Mouse (Mus musculus) forebrain, postnatal 0 days (tissue): ENCODE data around the gene Ppfibp2. TPM values are rescaled to one million over a fixed set of nuclear protein-coding genes. Genes with fewer than 3 reads are reported as not detected.
A peak's percentile ranks its signal among the peaks of the same experiment; 100 is the strongest.

Experiments
- ATAC-seq: fragments of 200-750 bp; cut with Nextera tagmentation; 2 replicates; pipeline ENCODE4 v1.8.0; 2017; ENCODE audit warnings: mild to moderate bottlenecking, moderate library complexity
- DNase-seq: peaks from one replicate; pipeline ENCODE4 v3.0.0-alpha.2; 2015
- H3K27ac ChIP-seq: fragments of 300-500 bp; sonication (generic); 2 replicates; pipeline ENCODE4 v1.5.1; 2014; ENCODE audit warnings: low read depth, mild to moderate bottlenecking, antibody characterized with exemption, low read length, moderate library complexity, mixed read lengths
- H3K27me3 ChIP-seq: fragments of 300-500 bp; sonication (generic); 2 replicates; pipeline ENCODE4 v1.6.1; 2014; ENCODE audit warnings: mild to moderate bottlenecking, low read length, mixed read lengths; ENCODE audit not compliant: insufficient read depth
- H3K36me3 ChIP-seq: fragments of 300-500 bp; sonication (generic); 2 replicates; pipeline ENCODE4 v1.6.1; 2014; ENCODE audit warnings: mild to moderate bottlenecking, moderate library complexity; ENCODE audit not compliant: insufficient read depth
- H3K4me1 ChIP-seq: fragments of 300-500 bp; sonication (generic); 2 replicates; pipeline ENCODE4 v1.6.1; 2014; ENCODE audit warnings: antibody characterized with exemption; ENCODE audit not compliant: insufficient read depth
- H3K4me2 ChIP-seq: fragments of 300-500 bp; sonication (generic); 2 replicates; pipeline ENCODE4 v1.6.1; 2014; ENCODE audit warnings: low read depth, mild to moderate bottlenecking, moderate library complexity
- H3K4me3 ChIP-seq: fragments of 300-500 bp; sonication (generic); 2 replicates; pipeline ENCODE4 v1.5.1; 2014; ENCODE audit warnings: low read depth, low read length, mixed read lengths
- H3K9ac ChIP-seq: fragments of 300-500 bp; sonication (generic); 2 replicates; pipeline ENCODE4 v1.6.1; 2014; ENCODE audit warnings: mild to moderate bottlenecking
- H3K9me3 ChIP-seq: fragments of 300-500 bp; sonication (generic); 2 replicates; pipeline ENCODE4 v1.6.1; 2016; ENCODE audit warnings: low read length
- CTCF ChIP-seq: sonication (generic); IDR thresholded peaks from 2 replicates; pipeline ENCODE4 v1.5.1; 2016; ENCODE audit warnings: antibody characterized with exemption, control low read depth, low read depth
- WGBS: fragments of 180-500 bp; shearing (Covaris S2); extraction: QIAGEN DNeasy Blood & Tissue Kit; methylation state at CpG from one replicate; pipeline ENCODE4 v1.1.7; 2014; 5-methylcytosine and 5-hydroxymethylcytosine counted together
- polyA plus RNA-seq: library from polyadenylated mRNA; unstranded; fragments of >200 nt; fragmentation: Nextera tagmentation; extraction: Ambion mirVana; gene quantifications from 2 replicates; pipeline ENCODE4 v1.2.1, GENCODE M21; 2015
- total RNA-seq: library from RNA; depleted of rRNA; stranded (reverse); fragments of >200 nt; gene quantifications from 2 replicates; pipeline ENCODE4 v1.2.3, GENCODE M21; 2014

Ppfibp2 gene
- total and polyA plus RNA-seq, 2 experiments from 2014 or later: 1.2 to 3.1 TPM

DNA sequence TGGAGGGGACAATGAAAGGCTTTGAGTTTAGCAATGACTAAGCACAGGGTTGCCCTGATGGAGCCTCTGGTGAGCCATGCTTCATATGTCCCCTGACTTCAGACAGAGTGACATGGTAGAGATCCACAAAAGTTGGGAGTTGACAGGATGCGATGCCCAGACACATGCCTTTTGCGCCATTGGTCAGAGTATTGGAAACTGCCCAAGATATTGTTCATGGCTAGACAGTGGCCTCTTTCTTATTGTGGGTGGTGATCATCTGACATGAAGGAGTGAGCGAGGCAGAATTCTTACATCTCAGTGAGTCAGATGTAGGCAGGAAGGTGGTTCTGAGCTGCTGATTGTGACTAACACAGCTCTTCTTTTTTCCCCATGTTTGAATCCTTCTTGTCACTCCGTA, 127.5 kb downstream of the Ppfibp2 start:
- Histone ChIP-seq H3K27me3 (no peaks in the 10 kb centered on the region), H3K4me3 (no peak overlapping the region), H3K36me3 (no peaks in the 10 kb centered on the region), H3K9me3 (0 out of 2 replicates have a peak, but pooled peaks cover 2% of the 10 kb centered on the region), H3K4me2 (no peak overlapping the region), H3K4me1 (no peaks in the 10 kb centered on the region), H3K27ac (no peak overlapping the region), H3K9ac (no peak overlapping the region)
- DNase-seq: no peak
- ATAC-seq: no peak
- no peak for TF ChIP-seq CTCF
- 91% methylated on average over 4 of the region's 4 CpGs for WGBS

DNA sequence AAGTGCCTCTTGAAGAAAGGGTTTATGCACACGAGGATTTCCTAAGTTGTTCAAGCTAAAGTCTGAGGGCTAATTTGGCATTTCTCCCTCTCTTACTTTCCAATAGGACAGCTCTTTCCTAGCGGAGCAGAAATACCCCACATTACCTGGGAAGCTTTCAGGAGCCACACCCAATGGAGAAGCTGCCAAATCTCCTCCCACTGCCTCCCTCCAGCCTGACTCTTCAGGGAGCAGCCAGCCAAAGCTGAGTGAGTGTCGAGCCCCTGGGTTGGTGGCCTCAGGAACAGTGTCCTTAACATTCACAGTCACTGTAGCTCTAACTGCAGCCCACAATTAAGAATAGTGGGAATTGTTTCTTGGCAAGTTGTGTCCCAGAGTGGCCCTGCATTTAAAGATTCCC, 132.5 kb downstream of the Ppfibp2 start:
- TF ChIP-seq CTCF: no peak
- no peak for DNase-seq
- WGBS: 71% methylated on average over 3 of the region's 3 CpGs

GRCm38 (mm10) chr7:107730587-107730986, 135.6 kb downstream of the Ppfibp2 start:
- DNase-seq (no peak), ATAC-seq (no peak)
- no peak overlapping the region for H3K4me3 ChIP-seq
- no peak overlapping the region for H3K4me2 ChIP-seq
- H3K4me1 ChIP-seq: no peaks in the 10 kb centered on the region
- H3K9me3 ChIP-seq: 0 out of 2 replicates have a peak, but pooled peaks cover 2% of the 10 kb centered on the region
- no peaks in the 10 kb centered on the region for H3K36me3 ChIP-seq
- H3K27me3 ChIP-seq: no peaks in the 10 kb centered on the region
- H3K27ac ChIP-seq: no peak overlapping the region
- 76% methylated on average over 10 of the region's 10 CpGs for WGBS
- no peak for TF ChIP-seq CTCF
- H3K9ac ChIP-seq: no peak overlapping the region

More for the DNA sequence above, 132.5 kb downstream of the Ppfibp2 start:
- H3K4me1 ChIP-seq: no peaks in the 10 kb centered on the region
- H3K4me2 ChIP-seq: no peak overlapping the region
- ATAC-seq: no peak
- no peaks in the 10 kb centered on the region for H3K36me3 ChIP-seq
- H3K4me3 ChIP-seq: no peak overlapping the region
- H3K9ac ChIP-seq: no peak overlapping the region
- 0 out of 2 replicates have a peak, but pooled peaks cover 2% of the 10 kb centered on the region for H3K9me3 ChIP-seq
- no peak overlapping the region for H3K27ac ChIP-seq
- no peaks in the 10 kb centered on the region for H3K27me3 ChIP-seq

- H3K9ac ChIP-seq: no peak overlapping the region
- H3K4me2 ChIP-seq: no peak overlapping the region
- WGBS: 70% methylated on average over 2 of the region's 2 CpGs
- no peak for TF ChIP-seq CTCF
- no peak overlapping the region for H3K27ac ChIP-seq
- DNase-seq: no peak
- H3K4me1 ChIP-seq: no peaks in the 10 kb centered on the region
- no peak overlapping the region for H3K4me3 ChIP-seq
- no peaks in the 10 kb centered on the region for H3K9me3 ChIP-seq
- H3K27me3 ChIP-seq: no peaks in the 10 kb centered on the region
- H3K36me3 ChIP-seq: no peaks in the 10 kb centered on the region
- ATAC-seq: no peak
Measured at GRCm38 (mm10) chr7:107733162-107733561, 138.2 kb downstream of the Ppfibp2 start.

DNA sequence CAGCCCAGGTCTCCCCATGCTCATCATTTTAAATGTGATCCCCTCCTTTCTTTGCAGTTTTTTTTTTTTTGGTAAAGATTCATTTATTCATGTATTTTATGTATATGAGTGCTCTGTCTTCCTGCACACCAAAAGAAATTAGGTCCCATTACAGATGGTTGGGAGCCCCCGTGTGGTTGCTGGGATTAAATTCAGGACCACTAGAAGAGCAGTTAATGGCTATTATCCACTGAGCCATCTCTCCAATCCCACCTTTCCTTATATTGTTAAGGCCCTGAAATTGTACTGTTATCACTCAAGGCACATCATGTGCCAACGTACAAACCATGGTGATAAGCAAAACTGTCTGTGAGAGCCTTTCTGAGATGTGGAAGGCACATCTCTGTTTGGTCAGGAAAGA, 143.7 kb downstream of the Ppfibp2 start:
- WGBS: 27% methylated on average over 2 of the region's 2 CpGs
- Histone ChIP-seq H3K9ac (no peak overlapping the region), H3K9me3 (no peaks in the 10 kb centered on the region), H3K36me3 (no peaks in the 10 kb centered on the region), H3K27ac (no peak overlapping the region), H3K4me3 (no peak overlapping the region), H3K27me3 (no peaks in the 10 kb centered on the region), H3K4me2 (no peak overlapping the region), H3K4me1 (no peaks in the 10 kb centered on the region)
- peak; percentile 59 for TF ChIP-seq CTCF
- ATAC-seq (peak; percentile 78), DNase-seq (peak; percentile 67)

DNA sequence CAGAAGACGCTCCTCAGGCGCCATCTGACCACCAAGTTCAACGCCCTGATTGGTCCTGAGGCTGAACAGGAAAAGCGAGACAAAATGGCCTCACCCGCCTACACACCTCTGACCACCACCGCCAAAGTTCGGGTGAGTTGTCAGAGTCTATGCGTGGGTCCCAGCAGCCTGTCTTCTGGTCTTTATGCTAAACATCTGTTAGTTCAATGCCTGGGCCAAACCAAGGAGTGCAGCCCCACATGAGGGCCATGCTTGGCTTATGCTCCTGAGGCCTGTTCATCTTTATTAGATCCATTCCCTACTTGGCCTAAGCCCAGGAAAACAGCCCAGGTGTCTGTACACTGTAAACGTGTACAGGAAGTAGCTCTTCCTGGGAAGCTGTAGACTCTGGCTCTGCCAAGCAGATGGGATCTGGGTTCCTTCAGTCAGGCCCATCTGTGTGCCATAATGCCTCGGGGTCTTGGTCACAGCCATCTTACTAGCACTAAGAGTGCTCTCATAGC, 148.0 kb downstream of the Ppfibp2 start:
- H3K4me3 ChIP-seq: no peak overlapping the region
- no peaks in the 10 kb centered on the region for H3K4me1 ChIP-seq
- H3K4me2 ChIP-seq: no peak overlapping the region
- H3K36me3 ChIP-seq: no peaks in the 10 kb centered on the region
- no peaks in the 10 kb centered on the region for H3K9me3 ChIP-seq
- no peak overlapping the region for H3K27ac ChIP-seq
- no peak for DNase-seq
- no peak for ATAC-seq
- WGBS: 88% methylated on average over 10 of the region's 10 CpGs
- no peaks in the 10 kb centered on the region for H3K27me3 ChIP-seq
- H3K9ac ChIP-seq: no peak overlapping the region
- no peak for TF ChIP-seq CTCF

DNA sequence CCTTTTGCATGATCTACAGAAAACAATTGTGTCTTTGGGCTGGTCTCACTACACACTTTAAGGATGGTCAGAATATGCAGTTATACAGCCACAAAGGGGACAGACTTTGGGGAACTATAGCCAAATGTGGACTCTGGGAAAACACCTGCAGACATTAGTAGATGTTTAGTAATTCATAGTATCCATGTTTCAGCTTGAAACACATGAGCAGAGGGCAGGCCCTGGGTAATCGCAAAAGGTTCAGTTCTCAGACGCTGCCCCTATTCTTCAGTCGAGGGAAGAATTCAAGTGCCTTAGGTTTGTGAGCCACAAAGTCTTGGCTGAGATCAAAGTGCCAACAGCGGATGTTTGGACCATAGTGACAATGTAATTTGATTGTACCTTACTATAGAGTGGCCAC, 149.4 kb downstream of the Ppfibp2 start:
- TF ChIP-seq CTCF: no peak

More for the DNA sequence above, 149.4 kb downstream of the Ppfibp2 start:
- no peaks in the 10 kb centered on the region for H3K4me1 ChIP-seq
- WGBS: 88% methylated on average over 4 of the region's 4 CpGs
- no peak overlapping the region for H3K27ac ChIP-seq
- H3K27me3 ChIP-seq: no peaks in the 10 kb centered on the region
- H3K36me3 ChIP-seq: no peaks in the 10 kb centered on the region
- ATAC-seq (no peak), DNase-seq (no peak)
- no peaks in the 10 kb centered on the region for H3K9me3 ChIP-seq
- H3K4me3 ChIP-seq: no peak overlapping the region
- no peak overlapping the region for H3K4me2 ChIP-seq
- H3K9ac ChIP-seq: no peak overlapping the region
